Mouse (Mus musculus) urinary bladder, adult 18-20 months (tissue): ENCODE data around the gene Sp2.

Source experiments
- DNase-seq, 2 experiments: peaks; one replicate each; pipeline ENCODE4 v3.0.0; 2022; ENCODE audit warnings: low spot score in 2 of 2, mixed read lengths in 2 of 2

The Sp2 gene

DNA sequence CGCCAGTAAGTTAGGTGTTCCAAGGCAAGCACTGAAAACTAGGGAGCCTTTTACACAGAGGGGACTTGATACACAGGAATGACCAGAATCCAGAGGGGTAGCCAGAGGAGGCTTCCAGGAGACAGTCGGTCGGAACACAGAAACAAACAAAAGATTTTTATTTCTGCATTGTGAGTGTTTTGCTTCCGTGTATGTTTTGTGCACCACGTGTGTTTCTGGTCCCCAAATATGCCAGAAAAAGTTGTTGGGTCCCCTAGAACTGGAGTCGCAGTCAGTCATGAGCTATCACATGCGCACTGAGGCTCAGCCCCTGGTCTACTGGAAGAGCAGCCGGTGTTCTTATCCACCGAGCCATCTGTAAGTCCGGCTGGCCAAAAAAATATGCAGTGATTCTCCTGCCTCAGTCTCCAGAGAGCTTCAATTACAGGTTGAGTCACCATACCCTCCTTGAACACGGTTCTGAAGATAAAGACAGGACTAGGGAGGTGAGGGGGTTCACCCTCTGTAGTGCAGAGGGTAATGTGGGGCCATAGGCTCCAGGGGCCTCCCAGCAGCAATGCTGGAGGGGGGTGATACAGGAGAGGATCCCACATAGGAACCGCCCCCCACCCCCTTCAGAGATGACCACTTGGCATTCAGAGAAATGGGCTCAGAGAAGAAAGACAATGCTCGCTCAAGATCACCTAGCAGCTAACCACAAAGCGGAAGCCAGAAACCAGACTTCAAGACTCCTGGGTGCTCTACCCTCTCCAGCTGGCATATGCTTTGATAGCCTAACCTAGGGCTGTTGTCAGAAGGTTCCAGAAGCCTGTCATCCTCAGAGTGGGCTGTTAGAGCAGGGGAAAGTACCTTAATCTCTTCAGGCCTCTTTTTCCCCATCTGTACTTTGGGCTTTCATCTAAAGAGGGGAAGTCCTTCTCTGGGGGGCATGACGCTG is 13.3 kb upstream of the Sp2 start:
- DNase-seq = no peak

DNA sequence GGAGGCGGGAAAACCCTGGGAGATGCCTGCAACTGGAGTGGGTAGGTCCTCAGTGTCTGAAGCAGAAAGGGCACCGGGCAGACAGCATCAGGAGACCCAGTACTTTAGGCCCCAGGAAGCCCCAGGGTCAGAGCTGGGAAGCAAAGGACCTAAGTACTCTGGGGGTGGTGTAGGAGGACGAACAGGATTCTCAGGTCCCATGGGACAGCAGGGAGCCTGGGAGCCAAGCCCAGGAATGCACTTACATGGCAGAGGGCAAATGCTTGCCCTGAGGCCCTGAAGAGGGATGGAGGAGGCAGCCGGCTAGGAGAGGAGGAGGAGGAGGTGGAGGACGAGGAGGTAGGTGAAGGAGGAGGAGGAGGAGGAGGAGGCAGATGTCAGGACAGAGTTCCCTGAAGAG is 12.3 kb upstream of the Sp2 start:
- DNase-seq = no peak

DNA sequence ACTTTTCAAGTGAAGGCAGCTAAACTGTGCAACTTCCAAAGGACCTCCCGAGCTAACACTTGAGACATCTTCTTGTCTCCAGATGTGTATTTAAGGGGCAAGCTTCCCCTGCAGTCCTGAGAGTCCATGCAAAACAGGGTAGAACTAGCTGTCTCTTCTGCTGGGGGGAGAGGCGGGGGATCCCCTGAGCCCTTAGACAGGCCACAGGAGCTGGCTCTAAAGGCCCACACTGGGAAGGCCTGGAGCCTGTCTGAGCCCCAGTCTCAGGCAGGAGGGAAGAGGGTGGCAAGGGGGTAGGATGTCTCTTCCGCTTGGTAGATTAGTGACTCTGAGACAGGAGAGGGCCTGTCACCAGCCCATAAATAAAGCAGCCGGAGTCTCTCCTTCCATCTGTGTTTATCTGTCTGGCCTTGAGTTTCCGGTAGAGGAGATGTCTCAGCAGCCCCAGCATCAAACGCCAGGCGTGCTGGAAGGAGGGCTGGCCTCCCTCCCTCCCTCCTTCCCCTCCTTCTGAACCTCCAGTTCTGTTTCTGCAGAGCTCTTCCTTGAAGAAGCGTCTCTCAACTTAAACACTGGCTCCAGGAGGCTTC is 10.1 kb upstream of the Sp2 start:
- DNase-seq = no peak

DNA sequence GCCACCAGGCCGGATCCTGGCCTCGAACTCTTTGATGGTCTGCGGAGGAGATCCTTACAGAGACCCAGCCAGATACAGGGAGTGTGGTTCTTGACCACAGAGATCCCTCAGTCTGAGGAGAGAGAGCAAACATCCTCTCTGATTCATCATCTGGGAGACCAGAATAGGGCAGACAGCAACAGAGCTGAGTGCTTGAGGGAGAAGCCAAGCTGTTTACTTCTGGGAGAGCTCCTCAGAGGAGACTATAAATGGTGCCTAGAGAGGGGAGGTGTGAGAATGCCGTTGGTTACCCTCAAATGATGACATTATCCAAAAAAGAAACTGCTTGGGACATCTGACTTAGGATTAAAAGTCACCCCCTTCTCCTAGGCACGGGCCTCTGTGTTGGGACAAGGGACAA is 8.7 kb upstream of the Sp2 start:
- DNase-seq = no peak

DNA sequence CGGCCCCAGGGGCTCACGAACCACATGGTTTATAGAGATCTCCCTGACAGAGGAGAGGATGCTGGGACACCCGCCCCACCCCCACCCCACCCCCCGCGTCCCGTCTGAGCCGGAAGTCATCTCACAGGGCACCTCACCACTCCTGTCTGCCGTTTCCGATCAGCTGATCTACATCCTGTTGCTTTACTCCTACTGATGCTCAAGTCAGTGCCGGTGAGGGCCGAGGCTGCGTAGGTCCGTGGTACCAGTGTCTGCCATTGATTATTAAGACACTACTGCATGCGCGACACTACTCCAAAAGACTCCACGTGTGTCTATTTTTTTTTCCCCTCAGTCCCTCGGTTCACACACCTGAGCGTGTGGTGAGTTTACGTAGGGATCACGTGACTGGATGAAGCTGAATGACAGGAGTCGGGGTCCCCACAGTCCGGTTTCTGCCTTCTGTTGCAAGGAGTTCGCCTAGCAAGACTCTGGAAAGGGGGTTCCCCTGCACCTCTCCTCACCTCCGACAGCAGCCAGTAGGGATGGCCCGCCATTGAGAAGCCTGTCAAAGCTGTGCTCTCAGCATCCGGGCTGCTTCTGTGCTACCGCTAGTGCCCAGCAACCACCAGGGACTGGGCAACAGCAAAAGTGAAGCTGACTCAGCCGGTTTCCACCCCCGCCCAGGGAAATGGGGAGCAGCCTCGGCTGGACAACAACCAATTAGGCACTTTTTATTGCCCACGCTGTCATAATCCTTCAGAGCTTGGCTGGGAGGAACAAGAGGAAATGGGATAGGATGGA is 5.3 kb upstream of the Sp2 start:
- DNase-seq = no peak

DNA sequence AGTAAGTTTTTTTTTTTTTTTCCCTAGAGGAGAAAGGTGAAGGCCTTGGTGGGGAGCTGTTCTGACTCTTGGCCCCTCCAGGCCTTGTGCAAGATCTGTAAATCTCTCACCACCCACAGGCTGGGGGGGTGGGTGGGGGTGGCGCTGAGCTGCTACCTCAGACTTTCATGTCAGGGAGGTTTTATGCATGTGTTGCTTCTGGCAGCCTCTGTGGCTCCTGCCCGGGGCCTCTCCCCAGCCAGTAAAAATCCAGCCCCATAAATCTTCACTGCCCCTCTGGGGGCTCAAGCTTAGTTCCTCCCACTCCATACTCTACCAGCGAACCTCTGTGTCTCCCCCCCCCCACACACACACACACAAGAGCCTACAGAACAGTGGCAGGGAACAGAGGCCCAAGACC is 3.7 kb upstream of the Sp2 start:
- no peak for DNase-seq

DNA sequence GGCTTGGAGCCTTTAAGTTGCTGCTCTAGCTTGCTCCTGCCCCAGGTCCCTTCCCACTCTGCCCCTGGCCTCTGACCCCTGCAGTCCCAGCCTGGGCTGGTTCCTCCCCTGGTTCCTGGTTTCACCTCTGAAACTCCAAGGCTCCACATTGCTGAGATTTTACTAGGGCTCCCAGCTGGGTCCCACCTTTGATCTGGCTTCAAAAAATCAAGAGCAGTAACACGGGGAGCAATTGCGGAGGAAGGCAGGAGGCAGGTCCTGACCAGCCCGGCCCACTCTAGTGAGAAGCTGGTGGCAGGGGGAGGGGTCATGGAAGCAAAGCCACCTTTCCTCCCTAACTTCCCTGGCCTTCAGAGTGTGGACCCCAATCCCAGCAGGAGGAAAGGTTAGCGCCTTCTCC is 2.1 kb upstream of the Sp2 start:
- peak in 1 of 2 experiments; percentile 50 for DNase-seq

DNA sequence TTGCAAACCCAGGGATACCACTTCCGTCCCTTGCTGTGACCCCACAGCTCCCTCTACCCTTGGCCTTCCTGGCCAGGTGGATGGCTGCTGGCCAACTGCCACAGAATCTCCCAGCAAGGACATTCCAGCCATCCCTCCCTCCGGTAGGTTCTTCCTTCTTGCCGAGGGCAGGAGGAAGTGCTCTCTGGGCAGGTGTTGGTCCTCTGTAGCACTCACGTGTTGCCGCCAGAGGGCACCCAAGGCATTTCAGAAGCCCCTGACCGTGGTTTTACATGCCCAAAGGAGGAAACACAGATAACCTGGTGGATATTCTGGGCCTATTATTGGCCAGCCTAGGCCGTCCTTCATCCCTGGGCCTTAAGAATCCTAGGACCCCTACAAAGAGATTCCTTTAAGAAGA is 404 bp downstream of the Sp2 start:
- DNase-seq = peak; percentile 73 to 80

DNA sequence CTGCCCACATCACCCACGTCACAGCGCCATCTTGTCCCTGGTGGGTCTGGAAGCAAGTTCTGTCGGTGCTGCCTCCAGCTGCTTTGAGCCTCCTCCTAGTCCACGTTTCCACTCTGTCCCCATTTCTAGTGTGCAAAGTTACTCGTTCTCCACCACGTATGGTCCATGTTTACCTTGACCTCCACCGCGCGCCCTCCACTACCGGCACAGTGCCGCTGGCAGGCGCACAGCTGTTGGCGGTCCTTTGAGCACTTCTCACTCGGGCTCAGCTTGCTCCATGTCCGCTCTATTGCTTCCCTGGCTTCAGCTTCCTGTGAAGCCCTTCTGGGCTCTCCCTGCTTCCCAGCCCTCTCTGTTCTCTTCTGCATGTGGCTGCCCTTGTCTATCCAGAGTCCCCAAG is 1.3 kb downstream of the Sp2 start:
- DNase-seq = no peak

DNA sequence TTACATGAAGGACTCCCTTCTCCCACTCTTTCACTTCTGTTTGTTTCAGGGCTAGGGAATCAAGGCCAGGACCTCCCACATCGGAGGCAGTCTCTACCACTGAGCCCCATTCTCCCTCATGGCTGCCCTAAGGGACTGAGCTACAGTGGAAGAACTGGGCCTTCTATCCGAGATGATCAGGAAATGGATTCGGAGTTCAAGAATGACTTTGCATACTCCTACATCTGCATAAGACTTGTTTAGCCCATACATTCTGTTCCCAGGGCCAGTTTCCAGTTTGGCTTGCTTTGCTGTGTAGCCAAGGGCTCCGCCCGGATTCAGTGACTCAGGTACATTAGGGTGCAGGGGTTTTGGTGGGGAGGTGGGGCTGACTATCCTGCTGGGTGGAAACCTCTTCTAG is 2.7 kb downstream of the Sp2 start:
- no peak for DNase-seq

DNA sequence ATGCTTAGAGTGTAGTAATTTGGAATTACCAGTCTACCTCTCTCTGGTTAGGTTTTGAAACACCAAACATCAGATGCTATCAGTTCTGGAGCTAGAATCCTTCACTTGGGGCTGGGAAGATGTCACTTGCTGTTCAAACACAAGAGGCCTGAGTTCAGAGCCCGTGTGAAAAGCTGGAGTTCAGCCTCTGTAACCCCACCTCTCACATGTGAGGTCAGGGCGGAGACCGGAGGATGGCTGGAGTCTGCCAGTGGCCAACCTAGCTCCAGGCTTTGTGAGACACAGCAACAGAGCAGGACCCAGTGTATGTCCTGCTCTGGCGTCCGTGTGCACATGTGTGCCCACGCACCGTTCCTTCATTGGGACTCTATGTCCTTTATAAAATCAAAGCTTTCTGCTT is 3.4 kb downstream of the Sp2 start:
- no peak for DNase-seq

DNA sequence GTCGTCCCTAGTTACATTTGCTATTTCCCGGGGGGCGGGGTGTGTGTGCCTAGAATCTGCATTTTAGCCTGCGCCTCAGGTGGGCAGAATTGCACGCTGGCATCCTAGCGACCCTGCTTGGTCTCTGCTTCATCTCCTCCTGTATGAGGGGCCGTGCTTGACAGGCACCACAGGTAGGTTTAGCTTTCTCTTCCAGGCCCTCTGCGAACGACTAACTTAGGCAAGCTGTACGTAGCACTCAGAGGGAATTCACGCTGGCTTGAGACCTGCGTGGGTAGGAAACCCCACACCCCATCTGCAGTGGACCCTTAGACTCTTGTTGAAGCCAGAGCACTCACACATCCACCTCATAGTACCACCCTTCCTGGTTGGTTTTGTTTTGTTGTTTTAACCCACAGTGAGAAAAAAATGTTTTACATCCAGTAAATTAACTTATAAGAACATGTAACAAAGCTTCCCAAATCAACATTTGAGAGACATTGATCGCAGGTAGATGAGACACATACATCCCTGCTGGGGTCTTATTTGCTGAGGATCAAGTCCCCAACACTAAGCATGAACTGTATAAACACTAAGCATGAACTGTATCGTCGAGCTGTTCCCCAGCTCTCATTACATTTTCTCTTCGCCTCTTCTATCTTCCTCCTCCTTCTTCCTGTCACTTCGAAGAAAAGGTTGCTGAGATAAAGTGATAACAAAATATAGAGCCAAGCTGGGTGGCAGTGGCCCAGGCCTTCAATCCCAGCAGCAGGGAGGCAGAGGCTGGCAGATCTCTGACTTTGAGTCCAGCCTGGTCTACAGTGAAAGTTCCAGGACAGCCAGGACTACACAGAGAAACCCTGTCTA is 4.1 kb downstream of the Sp2 start:
- DNase-seq = no peak

DNA sequence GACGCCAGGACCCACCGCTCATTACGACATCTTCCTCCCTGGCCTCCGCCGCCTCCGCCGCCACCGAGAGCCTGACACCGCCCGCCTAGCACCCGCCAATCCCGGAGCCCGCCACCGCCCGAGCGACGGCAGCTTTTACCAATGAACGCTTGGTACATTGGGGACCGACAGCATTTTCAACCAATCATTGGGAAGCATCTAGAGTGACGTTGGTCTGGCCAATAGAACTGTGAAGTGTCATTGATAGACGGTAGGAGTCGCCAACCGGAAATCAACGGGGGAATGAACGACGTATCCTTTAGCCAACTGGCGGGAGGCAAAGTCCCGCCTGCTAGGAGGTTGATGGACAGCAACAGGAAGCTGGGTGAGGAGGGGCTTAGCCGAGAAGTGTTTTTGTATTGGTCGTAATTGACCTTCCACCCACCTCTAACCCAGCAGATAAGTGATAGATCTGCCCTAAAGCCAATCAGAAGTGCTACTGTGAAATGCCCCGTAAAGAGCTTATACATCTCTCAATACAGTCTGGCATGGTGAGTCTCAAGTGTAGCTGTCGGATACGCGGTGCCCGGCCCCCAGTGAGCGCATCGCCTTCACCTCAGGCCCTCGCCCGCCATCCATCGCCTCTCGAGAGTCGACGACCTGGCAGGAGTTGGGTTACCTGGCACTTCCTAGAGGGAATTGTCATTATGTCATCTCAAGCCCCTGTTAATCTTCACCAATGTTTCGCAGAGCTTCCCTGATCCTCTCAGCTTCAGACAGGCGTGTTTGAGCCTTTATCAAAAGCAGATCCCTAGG is 5.0 kb downstream of the Sp2 start:
- peak; percentile 97 to 99 for DNase-seq

DNA sequence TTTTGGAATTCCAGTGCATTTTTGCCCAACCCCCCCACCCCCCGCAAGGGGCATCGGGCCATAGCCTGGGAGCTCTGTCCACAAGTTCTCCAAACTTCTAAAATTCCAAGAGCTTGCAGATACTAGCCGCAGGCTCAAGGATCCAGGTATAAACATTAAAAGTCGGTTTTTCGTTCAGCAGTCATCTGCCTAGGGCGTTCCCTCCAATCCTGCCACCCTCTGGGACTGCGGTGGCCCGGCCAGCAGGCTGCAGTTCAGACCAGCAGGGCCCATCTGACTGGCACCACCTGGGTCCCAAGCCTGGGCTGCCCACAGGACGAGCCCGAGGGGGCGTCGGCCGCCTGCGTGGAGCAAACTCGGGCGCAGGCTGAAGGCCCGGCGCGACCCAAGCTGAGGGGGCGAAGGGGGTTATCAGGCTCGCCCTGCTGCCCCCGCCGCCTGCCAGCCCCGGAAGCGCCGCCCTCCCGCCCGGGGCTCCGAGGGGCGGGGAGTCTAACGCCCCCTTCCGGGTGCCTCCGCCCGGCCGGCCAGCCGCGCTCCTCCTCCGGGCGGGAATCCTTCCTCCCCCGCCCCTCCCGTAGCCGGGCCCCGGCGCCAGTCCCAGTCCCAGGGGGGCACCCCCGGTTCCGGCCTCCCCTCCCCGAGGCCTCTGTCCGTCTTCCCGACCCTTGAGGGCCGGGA is 5.7 kb downstream of the Sp2 start:
- peak; percentile 77 to 89 for DNase-seq

DNA sequence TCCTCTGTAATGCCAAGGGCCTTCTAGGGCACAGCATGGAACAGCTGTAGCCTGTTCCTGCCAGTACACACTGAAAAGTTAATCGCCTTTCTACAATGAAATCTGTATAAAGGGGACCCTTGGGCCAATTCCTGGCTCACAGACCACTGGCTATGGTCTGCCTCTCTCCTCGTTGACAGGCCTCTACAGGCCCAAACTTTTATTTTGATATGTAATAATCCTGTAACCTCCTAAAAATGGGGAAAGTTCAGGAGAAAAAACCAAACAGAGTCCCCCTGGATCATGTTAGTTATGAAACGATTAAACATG is 6.4 kb downstream of the Sp2 start:
- DNase-seq = no peak

DNA sequence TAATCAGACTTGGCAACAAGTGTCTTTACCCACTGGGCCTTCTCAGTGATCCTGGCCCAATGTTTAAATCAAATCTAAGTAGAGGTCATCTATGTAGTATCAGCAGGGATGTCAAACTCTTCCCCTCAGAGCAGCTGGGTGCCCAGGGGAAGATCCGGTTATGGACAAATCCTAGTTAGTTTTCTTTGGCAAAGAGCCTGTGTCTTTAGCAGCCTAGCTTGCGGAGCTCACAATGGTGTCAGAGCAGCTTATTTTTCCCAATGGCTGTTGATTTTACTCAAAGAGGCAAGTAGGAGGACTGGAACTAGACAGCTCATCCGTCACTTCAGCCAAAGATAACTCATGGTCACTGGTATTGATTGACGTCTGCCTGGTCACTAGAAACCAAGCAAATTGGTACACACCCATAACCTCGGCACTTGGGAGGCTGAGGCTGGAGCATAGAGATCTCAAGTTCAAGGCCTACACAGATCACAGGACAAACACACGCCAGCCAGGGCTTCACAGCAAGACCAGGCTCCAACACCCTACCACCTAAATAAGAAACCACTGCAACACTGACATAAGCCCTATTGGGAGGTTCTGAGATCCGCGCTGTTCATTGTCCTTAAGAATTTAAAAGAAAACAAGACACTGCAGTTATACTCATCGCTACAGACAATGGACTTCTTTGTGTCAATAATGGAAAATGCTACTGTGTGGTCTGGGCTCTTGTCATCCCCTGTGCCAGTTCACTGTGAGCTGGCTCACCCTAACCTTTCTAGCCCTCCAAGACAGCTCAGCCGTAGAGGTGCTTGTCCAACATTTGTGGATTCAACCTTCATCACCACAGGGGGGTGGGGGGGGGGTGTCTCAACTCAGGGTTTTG is 7.0 kb downstream of the Sp2 start:
- no peak for DNase-seq

DNA sequence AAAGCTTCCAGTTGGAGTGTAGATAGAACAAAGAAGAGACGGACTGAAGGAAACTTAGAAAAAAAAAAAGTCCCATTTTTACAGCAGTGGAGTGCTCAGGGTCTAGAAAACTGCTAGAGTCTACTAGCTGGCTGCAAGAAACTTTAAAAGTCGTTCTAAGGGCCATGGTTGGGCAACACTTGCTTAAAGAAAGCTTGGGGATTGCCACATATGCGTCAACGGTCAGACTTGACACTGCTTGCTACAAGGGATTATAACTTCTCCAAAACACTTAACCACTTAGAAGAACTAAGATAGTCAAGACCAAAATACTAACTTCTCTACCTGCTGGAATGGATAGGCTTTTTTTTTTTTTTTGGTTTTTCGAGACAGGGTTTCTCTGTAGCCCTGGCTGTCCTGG is 7.9 kb downstream of the Sp2 start:
- DNase-seq = no peak

DNA sequence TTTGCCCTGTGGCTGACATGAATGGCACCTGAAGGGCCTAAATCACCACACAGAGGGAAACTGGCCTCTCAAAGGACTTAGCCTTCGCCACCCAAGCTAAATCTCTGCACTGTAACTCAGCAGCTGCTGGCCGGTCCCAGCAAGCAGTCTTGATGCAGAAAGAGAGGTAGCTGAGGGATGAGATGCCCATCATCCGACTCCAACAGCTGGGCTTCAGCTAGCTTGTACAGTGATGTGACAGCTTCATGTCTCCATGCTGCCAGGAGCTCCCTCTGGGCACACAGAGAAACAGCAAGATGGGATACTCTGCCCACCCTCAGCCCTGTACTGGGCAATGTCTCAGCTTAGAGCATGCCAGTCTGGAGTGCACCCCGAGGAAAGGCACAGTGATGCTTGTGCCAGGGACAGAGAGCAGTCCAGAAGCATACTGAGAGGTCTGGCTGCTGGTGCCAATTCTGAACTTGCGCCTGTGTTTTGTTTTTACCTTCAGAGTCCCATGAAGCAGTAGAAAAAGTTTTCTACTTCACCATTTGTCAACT is 9.3 kb downstream of the Sp2 start:
- no peak for DNase-seq

DNA sequence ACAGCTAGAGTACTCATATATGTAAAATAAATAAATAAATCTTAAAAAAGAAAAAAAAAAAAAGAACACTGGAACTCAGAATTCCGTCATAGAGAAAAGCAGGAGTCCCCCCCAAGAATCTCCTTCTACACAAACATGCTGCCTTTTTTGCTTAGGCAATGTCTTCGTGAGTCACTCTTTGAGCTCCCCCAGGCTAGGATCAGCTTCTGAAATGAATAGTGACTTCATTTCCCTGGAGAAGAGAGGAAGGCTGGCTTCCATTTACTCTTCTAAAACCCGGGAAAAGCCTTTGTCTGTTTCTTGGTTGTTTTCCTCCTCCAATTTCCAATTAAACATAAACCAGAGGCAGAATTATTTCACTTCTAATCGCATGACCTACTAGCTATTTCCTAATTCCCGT is 9.9 kb downstream of the Sp2 start:
- DNase-seq = no peak
